Mouse (Mus musculus) heart, embryonic 11.5 days (tissue): ENCODE measurements at regions not wholly inside any gene's neighbourhood (a gene's known extent, or its start where the extent isn't known, plus 50 kb on each side); places are given as distances from the start of the nearest gene placed in this dataset.

ENCODE experiments used
- ATAC-seq: fragments of 200-750 bp; cut with Nextera tagmentation; replicated peaks from 2 replicates; pipeline ENCODE4 v1.8.0; 2017; ENCODE audit warnings: moderate library complexity; ENCODE audit not compliant: insufficient number of reproducible peaks, low FRiP score, low TSS enrichment
- H3K27ac ChIP-seq: fragments of 300-500 bp; sonication (generic); 2 replicates; pipeline ENCODE4 v1.5.1; 2014; ENCODE audit warnings: mild to moderate bottlenecking, low read depth, low read length
- H3K27me3 ChIP-seq: fragments of 300-500 bp; sonication (generic); 2 replicates; pipeline ENCODE4 v1.6.1; 2014; ENCODE audit warnings: mild to moderate bottlenecking, low read length, mixed read lengths; ENCODE audit not compliant: control insufficient read depth, insufficient read depth
- H3K36me3 ChIP-seq: fragments of 300-500 bp; sonication (generic); 2 replicates; pipeline ENCODE4 v1.6.1; 2014; ENCODE audit warnings: mild to moderate bottlenecking, low read length, moderate library complexity, mixed read lengths; ENCODE audit not compliant: control insufficient read depth, insufficient read depth
- H3K4me1 ChIP-seq: fragments of 300-500 bp; sonication (generic); 2 replicates; pipeline ENCODE4 v1.6.1; 2014; ENCODE audit warnings: low read length; ENCODE audit not compliant: control insufficient read depth, insufficient read depth
- H3K4me2 ChIP-seq: fragments of 300-500 bp; sonication (generic); 2 replicates; pipeline ENCODE4 v1.6.1; 2014; ENCODE audit warnings: mild to moderate bottlenecking, moderate library complexity
- H3K4me3 ChIP-seq: fragments of 300-500 bp; sonication (generic); 2 replicates; pipeline ENCODE4 v1.5.1; 2014; ENCODE audit warnings: low read depth, low read length
- H3K9ac ChIP-seq: fragments of 300-500 bp; sonication (generic); 2 replicates; pipeline ENCODE4 v1.6.1; 2014; ENCODE audit warnings: mild to moderate bottlenecking, low read depth, low read length, moderate library complexity
- H3K9me3 ChIP-seq: fragments of 300-500 bp; sonication (generic); replicated peaks from 2 replicates; pipeline ENCODE4 v1.6.1; 2016; ENCODE audit warnings: low read length; ENCODE audit not compliant: control insufficient read depth
- WGBS: fragments of 180-500 bp; shearing (Covaris S2); extraction: QIAGEN DNeasy Blood & Tissue Kit; methylation state at CpG from one replicate; pipeline ENCODE4 v1.1.7; 2014; ENCODE audit not compliant: insufficient replicate concordance; 5-methylcytosine and 5-hydroxymethylcytosine counted together

DNA sequence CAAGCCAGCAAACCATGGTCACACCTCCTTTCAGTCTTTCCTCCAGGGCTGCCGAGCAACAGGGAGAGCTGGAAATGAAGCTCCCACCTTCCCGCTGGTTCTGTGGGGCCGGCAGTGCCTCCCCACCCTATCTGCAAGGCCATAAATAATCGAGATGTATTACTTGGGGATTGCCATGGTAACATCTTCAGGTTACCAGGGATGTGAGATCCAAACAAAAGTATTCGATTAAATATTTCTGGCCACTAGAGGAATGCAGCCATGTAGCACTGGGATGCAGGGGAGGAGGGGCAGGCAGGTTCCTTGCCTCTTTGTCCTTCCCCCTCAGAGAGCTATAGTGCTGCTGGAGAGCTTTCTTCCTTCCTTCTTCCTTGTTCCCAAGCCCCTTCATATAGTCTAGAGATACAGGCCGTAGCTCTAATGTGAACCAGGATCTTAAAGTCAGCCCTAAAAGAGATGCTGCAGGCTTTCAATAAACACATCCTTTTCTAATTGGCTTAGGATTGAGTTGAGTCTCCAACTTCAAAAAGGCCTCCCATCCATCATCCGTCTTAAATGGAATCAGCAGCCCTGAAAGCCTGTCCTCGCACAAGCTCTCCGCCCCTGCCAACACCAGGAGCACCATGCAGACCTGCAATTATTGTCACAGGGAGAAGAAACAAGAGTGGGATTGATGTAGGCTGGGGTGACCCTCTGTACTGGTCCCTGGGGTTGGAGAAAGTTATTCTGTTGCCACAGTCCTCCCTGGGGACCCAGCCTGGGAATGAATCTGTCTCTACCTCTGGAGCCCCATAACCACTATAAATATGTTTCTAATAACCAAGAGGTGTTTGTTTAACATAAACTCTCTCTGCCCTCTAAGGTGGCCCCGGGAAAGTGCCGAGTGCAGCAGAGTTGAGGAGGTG lies 290.6 kb upstream of the 4931429L15Rik start:
- H3K4me2 ChIP-seq = no peak overlapping the region
- 46% methylated on average over 11 of the region's 11 CpGs for WGBS
- H3K9ac ChIP-seq = no peak overlapping the region
- no peaks in the 10 kb centered on the region for H3K9me3 ChIP-seq
- no peak overlapping the region for H3K27ac ChIP-seq
- H3K4me1 ChIP-seq = no peaks in the 10 kb centered on the region
- no peak overlapping the region for H3K4me3 ChIP-seq
- H3K27me3 ChIP-seq = peaks cover 2% of the 10 kb centered on the region; the same call in 1 of the 2 replicates
- no peak for ATAC-seq
- H3K36me3 ChIP-seq = no peaks in the 10 kb centered on the region

DNA sequence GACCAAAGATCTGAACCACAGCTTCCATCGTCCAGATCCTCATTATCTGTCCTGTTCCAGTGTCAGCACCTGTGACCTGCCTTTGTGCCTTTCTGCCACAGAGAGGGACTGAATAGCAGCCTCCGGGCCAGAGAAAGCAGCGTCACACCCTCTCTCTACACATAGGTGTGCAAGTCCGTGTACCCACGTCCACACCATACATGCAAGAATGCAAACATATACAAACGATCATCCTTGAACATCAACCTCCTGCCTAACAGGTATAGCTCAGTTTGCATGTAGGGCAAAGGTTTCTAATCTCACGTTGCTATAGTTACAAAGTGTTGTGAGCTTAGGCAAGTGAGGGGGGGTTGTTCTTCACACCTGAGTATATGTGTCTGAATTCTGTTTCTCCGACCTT lies 288.9 kb upstream of the 4931429L15Rik start:
- Histone ChIP-seq H3K36me3 (no peaks in the 10 kb centered on the region), H3K27me3 (peaks cover 2% of the 10 kb centered on the region; the same call in 1 of the 2 replicates), H3K4me2 (no peak overlapping the region), H3K9me3 (no peaks in the 10 kb centered on the region), H3K4me1 (no peaks in the 10 kb centered on the region), H3K4me3 (no peak overlapping the region), H3K27ac (no peak overlapping the region), H3K9ac (no peak overlapping the region)
- 78% methylated on average over 8 of the region's 8 CpGs for WGBS
- ATAC-seq = no peak

DNA sequence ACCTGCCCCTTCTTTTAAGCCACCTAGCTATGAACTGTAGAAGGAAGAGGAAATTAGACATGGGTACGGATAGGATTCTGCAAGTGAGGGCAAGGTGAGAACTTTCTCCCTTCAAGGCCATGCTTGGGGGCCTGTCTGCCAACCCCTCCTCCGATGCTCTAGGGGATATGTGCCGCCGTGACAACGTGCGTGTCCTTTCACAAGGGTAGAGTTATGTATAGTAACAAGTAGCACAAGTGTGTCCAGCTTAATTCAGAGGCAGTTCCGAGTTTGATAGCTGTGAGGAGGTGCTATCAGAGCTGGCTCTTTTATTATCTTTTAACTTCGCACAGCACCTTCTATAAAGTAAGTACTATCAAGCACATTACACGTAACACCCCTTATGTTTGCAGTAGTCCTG lies 281.0 kb upstream of the 4931429L15Rik start:
- Histone ChIP-seq H3K4me1 (peaks cover 10% of the 10 kb centered on the region), H3K4me2 (peak overlapping the region; percentile 17; the same call in 1 of the 2 replicates), H3K4me3 (no peak overlapping the region), H3K27ac (no peak overlapping the region), H3K9ac (no peak overlapping the region), H3K36me3 (no peaks in the 10 kb centered on the region), H3K9me3 (no peaks in the 10 kb centered on the region), H3K27me3 (peaks cover 7% of the 10 kb centered on the region)
- WGBS = 61% methylated on average over 9 of the region's 9 CpGs
- no peak for ATAC-seq

DNA sequence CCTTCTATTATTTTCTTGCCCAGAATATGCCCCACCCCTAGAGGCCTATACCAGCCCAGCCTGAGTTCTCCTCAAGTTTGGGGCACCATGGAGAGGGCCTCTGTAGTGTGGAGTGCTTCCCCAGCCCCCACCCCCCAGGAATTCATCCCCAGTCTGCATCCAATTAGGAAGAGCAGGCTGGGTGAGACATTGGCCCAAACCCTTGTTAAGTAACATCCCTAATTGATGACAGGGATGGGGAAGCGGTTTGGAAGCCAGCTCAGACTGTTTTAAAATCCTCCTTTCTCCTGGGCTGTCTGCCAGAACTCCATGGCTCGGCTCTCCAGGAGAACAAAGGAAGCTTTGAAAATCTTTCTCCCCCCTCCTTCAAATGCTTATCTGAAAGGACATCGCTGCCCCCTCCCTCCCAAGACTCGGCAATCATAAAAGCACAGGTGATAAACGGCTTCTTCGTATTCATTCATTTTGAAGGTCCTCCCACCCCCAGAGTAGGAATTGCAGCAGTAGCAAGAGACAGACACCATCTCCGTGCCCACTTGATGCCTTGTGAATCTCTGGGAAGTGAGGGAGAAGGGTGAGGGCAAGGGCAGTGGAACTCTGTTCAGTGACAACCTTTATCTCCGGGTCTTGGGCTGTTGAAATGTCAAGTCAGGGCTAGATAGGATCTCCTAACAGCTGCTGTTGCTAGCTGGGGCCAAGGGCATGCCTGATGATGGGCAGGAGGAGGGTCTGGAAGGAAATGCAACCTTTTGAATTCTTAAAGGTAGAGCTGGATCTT lies 280.3 kb upstream of the 4931429L15Rik start:
- 18% methylated on average over 8 of the region's 8 CpGs for WGBS
- ATAC-seq = no peak

GRCm38 (mm10) chr9:46598518-46598917 lies 278.7 kb upstream of the 4931429L15Rik start:
- no peak for ATAC-seq
- H3K4me1 ChIP-seq = peaks cover 10% of the 10 kb centered on the region
- peaks cover 7% of the 10 kb centered on the region for H3K27me3 ChIP-seq
- H3K4me2 ChIP-seq = no peak overlapping the region
- no peak overlapping the region for H3K27ac ChIP-seq
- H3K36me3 ChIP-seq = no peaks in the 10 kb centered on the region
- WGBS = 87% methylated on average over 6 of the region's 6 CpGs
- no peak overlapping the region for H3K9ac ChIP-seq
- H3K9me3 ChIP-seq = no peaks in the 10 kb centered on the region
- no peak overlapping the region for H3K4me3 ChIP-seq

More for the DNA sequence above, 280.3 kb upstream of the 4931429L15Rik start:
- no peaks in the 10 kb centered on the region for H3K9me3 ChIP-seq
- peaks cover 10% of the 10 kb centered on the region for H3K4me1 ChIP-seq
- no peak overlapping the region for H3K27ac ChIP-seq
- H3K27me3 ChIP-seq = peaks cover 7% of the 10 kb centered on the region
- H3K9ac ChIP-seq = no peak overlapping the region
- no peaks in the 10 kb centered on the region for H3K36me3 ChIP-seq
- no peak overlapping the region for H3K4me3 ChIP-seq
- H3K4me2 ChIP-seq = peak overlapping the region; percentile 17

GRCm38 (mm10) chr9:46593444-46593843 lies 273.7 kb upstream of the 4931429L15Rik start:
- Histone ChIP-seq H3K9me3 (no peaks in the 10 kb centered on the region), H3K27ac (no peak overlapping the region), H3K36me3 (no peaks in the 10 kb centered on the region), H3K4me3 (no peak overlapping the region), H3K4me2 (no peak overlapping the region), H3K4me1 (no peaks in the 10 kb centered on the region), H3K27me3 (no peaks in the 10 kb centered on the region), H3K9ac (no peak overlapping the region)
- ATAC-seq = no peak
- 69% methylated on average over 6 of the region's 6 CpGs for WGBS

DNA sequence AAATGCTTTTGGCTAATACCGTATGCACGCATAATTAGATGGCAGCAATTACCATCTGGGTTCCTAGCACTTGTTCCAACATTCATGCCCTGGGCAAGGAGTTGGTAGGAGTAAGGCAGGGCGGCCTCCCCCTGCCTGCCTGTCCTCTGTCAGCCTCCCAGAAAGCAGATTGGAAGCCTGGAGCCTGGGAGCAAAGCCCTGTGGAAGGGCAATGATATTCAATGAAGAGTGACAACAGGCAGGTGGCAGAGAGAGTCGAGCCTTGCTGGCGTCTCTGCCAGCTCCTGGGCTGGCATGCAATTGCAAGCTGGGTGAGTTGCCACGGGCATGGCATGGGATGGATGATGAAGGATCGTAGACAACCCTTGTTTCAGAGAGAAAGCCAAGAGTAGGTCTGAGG lies 273.1 kb upstream of the 4931429L15Rik start:
- Histone ChIP-seq H3K27me3 (no peaks in the 10 kb centered on the region), H3K27ac (no peak overlapping the region), H3K4me3 (no peak overlapping the region), H3K9ac (no peak overlapping the region), H3K9me3 (no peaks in the 10 kb centered on the region), H3K4me1 (no peaks in the 10 kb centered on the region), H3K4me2 (no peak overlapping the region), H3K36me3 (no peaks in the 10 kb centered on the region)
- 81% methylated on average over 7 of the region's 7 CpGs for WGBS
- ATAC-seq = no peak

DNA sequence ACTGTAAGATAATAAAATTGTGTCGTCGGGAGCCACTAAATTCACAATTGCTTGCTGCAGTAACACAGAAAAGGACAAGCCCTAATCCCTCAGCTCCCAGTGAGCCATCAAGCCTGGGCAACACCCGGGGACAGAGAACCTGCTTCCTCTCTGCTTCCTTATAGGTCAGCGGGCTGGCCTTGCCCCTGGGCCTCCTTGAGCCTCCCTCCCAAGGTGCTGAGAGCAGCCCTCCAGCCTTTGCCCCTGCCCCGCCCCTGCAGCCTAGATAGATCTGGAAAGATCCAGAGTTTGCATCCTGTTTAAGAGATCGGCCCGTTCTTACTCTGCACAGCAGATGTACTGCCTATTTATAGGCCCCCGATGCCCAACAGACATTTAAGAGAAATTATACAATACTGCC lies 267.0 kb upstream of the 4931429L15Rik start:
- H3K4me2 ChIP-seq = no peak overlapping the region
- no peak overlapping the region for H3K4me3 ChIP-seq
- no peaks in the 10 kb centered on the region for H3K27me3 ChIP-seq
- ATAC-seq = no peak
- H3K27ac ChIP-seq = no peak overlapping the region
- H3K9ac ChIP-seq = no peak overlapping the region
- no peaks in the 10 kb centered on the region for H3K36me3 ChIP-seq
- 67% methylated on average over 8 of the region's 8 CpGs for WGBS
- H3K4me1 ChIP-seq = no peaks in the 10 kb centered on the region
- no peaks in the 10 kb centered on the region for H3K9me3 ChIP-seq
